Mouse (Mus musculus) liver, embryonic 11.5 days (tissue): ENCODE results near the gene Mrtfb. TPM values are rescaled to one million over a fixed set of nuclear protein-coding genes. Genes with fewer than 3 reads are reported as not detected.
"Not testable (repeated sequence)": the region's sequence is repeated elsewhere in the genome, so short reads cannot be mapped to it uniquely, and the experiment has no call there.

ENCODE experiments used
- ATAC-seq: fragments of 200-750 bp; cut with Nextera tagmentation; replicated peaks from 2 replicates; pipeline ENCODE4 v1.8.0; 2017; ENCODE audit warnings: moderate number of reproducible peaks, mild to moderate bottlenecking, moderate TSS enrichment, moderate library complexity; ENCODE audit not compliant: low FRiP score
- DNase-seq: peaks from one replicate; pipeline ENCODE4 v3.0.0-alpha.2; 2017; ENCODE audit warnings: low spot score
- H3K27ac ChIP-seq: fragments of 300-500 bp; sonication (generic); 2 replicates; pipeline ENCODE4 v1.5.1; 2014; ENCODE audit warnings: mild to moderate bottlenecking, low read depth, low read length, control low read depth
- H3K27me3 ChIP-seq: fragments of 300-500 bp; sonication (generic); replicated peaks from 2 replicates; pipeline ENCODE4 v1.6.1; 2014; ENCODE audit warnings: low read length, mixed read lengths; ENCODE audit not compliant: control insufficient read depth, insufficient read depth
- H3K36me3 ChIP-seq: fragments of 300-500 bp; sonication (generic); 2 replicates; pipeline ENCODE4 v1.6.1; 2014; ENCODE audit warnings: mild to moderate bottlenecking, low read length, moderate library complexity, mixed read lengths; ENCODE audit not compliant: control insufficient read depth, insufficient read depth
- H3K4me1 ChIP-seq: fragments of 300-500 bp; sonication (generic); replicated peaks from 2 replicates; pipeline ENCODE4 v1.6.1; 2014; ENCODE audit warnings: low read length, mixed read lengths; ENCODE audit not compliant: control insufficient read depth, insufficient read depth
- H3K4me2 ChIP-seq: fragments of 300-500 bp; sonication (generic); 2 replicates; pipeline ENCODE4 v1.6.1; 2014; ENCODE audit warnings: mild to moderate bottlenecking, control low read depth, moderate library complexity
- H3K4me3 ChIP-seq: fragments of 300-500 bp; sonication (generic); 2 replicates; pipeline ENCODE4 v1.5.1; 2014; ENCODE audit warnings: low read depth, low read length, control low read depth
- H3K9ac ChIP-seq: fragments of 300-500 bp; sonication (generic); 2 replicates; pipeline ENCODE4 v1.6.1; 2014; ENCODE audit warnings: low read depth, low read length, control low read depth
- H3K9me3 ChIP-seq: fragments of 300-500 bp; sonication (generic); 2 replicates; pipeline ENCODE4 v1.6.1; 2016; ENCODE audit warnings: low read length, inconsistent platforms, mixed read lengths; ENCODE audit not compliant: control insufficient read depth
- WGBS: fragments of 180-500 bp; shearing (Covaris S2); extraction: QIAGEN DNeasy Blood & Tissue Kit; methylation state at CpG from one replicate; pipeline ENCODE4 v1.1.7; 2014; 5-methylcytosine and 5-hydroxymethylcytosine counted together
- polyA plus RNA-seq: library from polyadenylated mRNA; unstranded; fragments of >200 nt; fragmentation: Nextera tagmentation; extraction: Ambion mirVana; gene quantifications from 2 replicates; pipeline ENCODE4 v1.2.1, GENCODE M21; 2014

Mrtfb gene
- polyA plus RNA-seq, 1 experiment from 2014 or later, result 14.8 TPM

GRCm38 (mm10) chr16:13345822-13346221 lies 89.5 kb downstream of the Mrtfb start:
- DNase-seq, H3K4me2 ChIP-seq, H3K27me3 ChIP-seq, H3K4me3 ChIP-seq, H3K36me3 ChIP-seq, H3K27ac ChIP-seq, H3K9me3 ChIP-seq, H3K9ac ChIP-seq, ATAC-seq, H3K4me1 ChIP-seq: not testable (repeated sequence)
- WGBS, result 76% methylated on average over 2 of the region's 2 CpGs

GRCm38 (mm10) chr16:13350729-13351128 lies 94.4 kb downstream of the Mrtfb start:
- Histone ChIP-seq H3K27me3 (no peaks in the 10 kb centered on the region), H3K36me3 (no peaks in the 10 kb centered on the region), H3K4me3 (no peak overlapping the region), H3K4me1 (no peaks in the 10 kb centered on the region), H3K9me3 (no peaks in the 10 kb centered on the region), H3K27ac (no peak overlapping the region), H3K9ac (no peak overlapping the region), H3K4me2 (no peak overlapping the region)
- ATAC-seq, result no peak
- DNase-seq, result no peak
- WGBS, result 82% methylated on average over 4 of the region's 4 CpGs

- Histone ChIP-seq H3K27ac (no peak overlapping the region), H3K4me1 (no peaks in the 10 kb centered on the region), H3K27me3 (no peaks in the 10 kb centered on the region), H3K4me2 (no peak overlapping the region), H3K36me3 (no peaks in the 10 kb centered on the region), H3K9me3 (no peaks in the 10 kb centered on the region), H3K4me3 (no peak overlapping the region), H3K9ac (no peak overlapping the region)
- DNase-seq, result no peak
- ATAC-seq, result no peak
Measured at GRCm38 (mm10) chr16:13351268-13351667, 95.0 kb downstream of the Mrtfb start.

GRCm38 (mm10) chr16:13353927-13354326 lies 97.6 kb downstream of the Mrtfb start:
- Histone ChIP-seq H3K27me3 (no peaks in the 10 kb centered on the region), H3K4me3 (no peak overlapping the region), H3K9ac (no peak overlapping the region), H3K4me1 (peaks cover 9% of the 10 kb centered on the region), H3K4me2 (no peak overlapping the region), H3K9me3 (no peaks in the 10 kb centered on the region), H3K27ac (no peak overlapping the region), H3K36me3 (no peaks in the 10 kb centered on the region)
- DNase-seq (no peak), ATAC-seq (no peak)
- 75% methylated on average over 4 of the region's 4 CpGs for WGBS

- 70% methylated on average over 5 of the region's 5 CpGs for WGBS
- Histone ChIP-seq H3K9me3 (no peaks in the 10 kb centered on the region), H3K4me3 (no peak overlapping the region), H3K4me2 (no peak overlapping the region), H3K9ac (no peak overlapping the region), H3K4me1 (peaks cover 9% of the 10 kb centered on the region), H3K27ac (no peak overlapping the region), H3K27me3 (no peaks in the 10 kb centered on the region), H3K36me3 (no peaks in the 10 kb centered on the region)
- ATAC-seq, result no peak
- no peak for DNase-seq
Measured at GRCm38 (mm10) chr16:13354431-13354830, 98.2 kb downstream of the Mrtfb start.

- H3K4me1 ChIP-seq, result peaks cover 14% of the 10 kb centered on the region
- H3K9me3 ChIP-seq, result no peaks in the 10 kb centered on the region
- peak overlapping the region; percentile 45 for H3K4me2 ChIP-seq
- H3K27ac ChIP-seq, result peak overlapping the region; percentile 45
- peak; percentile 38 for DNase-seq
- no peaks in the 10 kb centered on the region for H3K27me3 ChIP-seq
- peak; percentile 74 for ATAC-seq
- WGBS, result 37% methylated on average over 15 of the region's 15 CpGs
- H3K4me3 ChIP-seq, result peak overlapping the region; percentile 7; the same call in 1 of the 2 replicates
- no peaks in the 10 kb centered on the region for H3K36me3 ChIP-seq
- no peak overlapping the region for H3K9ac ChIP-seq
Measured at GRCm38 (mm10) chr16:13357806-13358679, 101.8 kb downstream of the Mrtfb start.

- no peaks in the 10 kb centered on the region for H3K27me3 ChIP-seq
- DNase-seq, result no peak
- H3K9ac ChIP-seq, result no peak overlapping the region
- peak overlapping the region; percentile 45 for H3K4me2 ChIP-seq
- peaks cover 14% of the 10 kb centered on the region for H3K4me1 ChIP-seq
- H3K9me3 ChIP-seq, result no peaks in the 10 kb centered on the region
- H3K36me3 ChIP-seq, result no peaks in the 10 kb centered on the region
- peak overlapping the region; percentile 45; the same call in 1 of the 2 replicates for H3K27ac ChIP-seq
- no peak for ATAC-seq
- H3K4me3 ChIP-seq, result no peak overlapping the region
Measured at GRCm38 (mm10) chr16:13358741-13359140, 102.5 kb downstream of the Mrtfb start.

- peaks cover 14% of the 10 kb centered on the region for H3K4me1 ChIP-seq
- WGBS, result 44% methylated on average over 9 of the region's 9 CpGs
- H3K9me3 ChIP-seq, result no peaks in the 10 kb centered on the region
- H3K27me3 ChIP-seq, result no peaks in the 10 kb centered on the region
- no peak overlapping the region for H3K9ac ChIP-seq
- no peak for DNase-seq
- H3K4me3 ChIP-seq, result no peak overlapping the region
- H3K27ac ChIP-seq, result peak overlapping the region; percentile 23; the same call in 1 of the 2 replicates
- ATAC-seq, result no peak; the same call in 1 of the 2 replicates
- H3K36me3 ChIP-seq, result no peaks in the 10 kb centered on the region
- H3K4me2 ChIP-seq, result peak overlapping the region; percentile 45
Measured at GRCm38 (mm10) chr16:13359405-13359858, 103.2 kb downstream of the Mrtfb start.

- no peak for ATAC-seq
- Histone ChIP-seq H3K27ac (no peak overlapping the region), H3K9ac (no peak overlapping the region), H3K4me1 (peaks cover 14% of the 10 kb centered on the region), H3K36me3 (no peaks in the 10 kb centered on the region), H3K4me3 (no peak overlapping the region), H3K27me3 (no peaks in the 10 kb centered on the region), H3K4me2 (no peak overlapping the region), H3K9me3 (no peaks in the 10 kb centered on the region)
- no peak for DNase-seq
Measured at GRCm38 (mm10) chr16:13360208-13360607, 103.9 kb downstream of the Mrtfb start.
